Mouse (Mus musculus) heart, adult 2 months (tissue): Measurements from ENCODE around the gene Map2k5.

Source experiments
- CTCF ChIP-seq: fragments of 200-600 bp; IDR thresholded peaks from 2 replicates; pipeline ENCODE4 v1.8.1; 2022; ENCODE audit warnings: antibody characterized with exemption, mild to moderate bottlenecking, moderate library complexity
- EP300 ChIP-seq: fragments of 200-500 bp; IDR thresholded peaks from 2 replicates; pipeline ENCODE4 v1.6.1; 2011; ENCODE audit warnings: low read depth, low read length, control low read depth; ENCODE audit not compliant: insufficient read depth
- POLR2A ChIP-seq: fragments of 200-500 bp; IDR thresholded peaks from 2 replicates; pipeline ENCODE4 v1.6.1; 2011; ENCODE audit warnings: mild to moderate bottlenecking, low read depth, low read length, control low read depth; ENCODE audit not compliant: insufficient read depth

DNA sequence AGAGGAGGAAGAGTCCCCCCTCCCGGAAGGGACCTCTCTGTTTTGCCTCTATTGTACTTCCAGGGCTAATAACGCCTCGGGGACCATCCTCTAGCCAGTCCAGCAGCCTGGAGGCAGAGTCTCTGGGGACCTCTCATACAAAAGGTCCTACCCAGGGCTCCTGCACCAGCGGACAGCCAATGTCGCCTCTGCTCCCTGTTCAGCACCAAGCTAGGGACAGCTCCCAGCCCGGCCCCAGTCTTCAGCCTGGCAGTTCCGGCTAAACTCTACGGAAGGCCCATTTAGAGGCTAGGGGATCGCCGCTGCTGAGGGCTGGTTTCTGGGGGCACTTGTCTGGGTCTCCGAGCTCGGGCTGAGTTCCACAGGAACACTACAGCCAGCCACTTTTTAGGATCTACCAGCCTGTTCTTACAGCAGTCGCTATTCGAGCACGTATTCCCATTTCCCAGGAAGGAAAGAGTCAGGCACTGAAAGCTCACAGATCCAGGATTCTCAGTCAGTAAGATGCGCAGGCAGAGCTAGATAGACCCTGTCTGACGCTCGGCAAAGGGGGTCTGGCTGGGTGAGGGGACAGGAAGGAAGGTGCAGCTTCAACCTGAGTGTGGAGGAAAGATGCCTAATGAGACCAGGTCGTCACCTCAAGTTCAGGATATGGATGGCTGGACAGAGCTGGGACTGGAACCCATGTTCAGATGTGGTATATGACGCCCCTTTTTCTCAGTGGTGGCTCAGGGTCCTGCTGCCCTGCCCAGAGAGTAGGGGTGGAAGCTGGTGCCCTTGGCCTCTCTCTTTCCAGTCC lies 226.4 kb downstream of the Map2k5 start:
- TF ChIP-seq CTCF (no peak), POLR2A (no peak), EP300 (no peak)
